Mouse (Mus musculus) liver, adult 2 months (tissue): ENCODE results near the gene Borcs6. TPM values are rescaled to one million over a fixed set of nuclear protein-coding genes. Genes with fewer than 3 reads are reported as not detected.

Experiments used
- DNase-seq: peaks from one replicate; pipeline ENCODE4 v3.0.0-alpha.2; 2011; ENCODE audit warnings: low read depth, low spot score; ENCODE audit errors: extremely low read depth
- H3K27ac ChIP-seq: fragments of 200-500 bp; replicated peaks from 2 replicates; pipeline ENCODE4 v1.5.1; 2012; ENCODE audit warnings: low read depth, mild to moderate bottlenecking, control low read depth, inconsistent platforms, low read length; ENCODE audit not compliant: insufficient read depth
- H3K27me3 ChIP-seq: fragments of 200-500 bp; 2 replicates; pipeline ENCODE4 v1.6.1; 2012; ENCODE audit warnings: mild to moderate bottlenecking, moderate library complexity, low read length, inconsistent platforms; ENCODE audit not compliant: control insufficient read depth, insufficient read depth
- H3K36me3 ChIP-seq: fragments of 200-500 bp; 2 replicates; pipeline ENCODE4 v1.6.1; 2012; ENCODE audit warnings: low read length, inconsistent platforms; ENCODE audit not compliant: control insufficient read depth, insufficient read depth
- H3K4me1 ChIP-seq: fragments of 200-500 bp; 2 replicates; pipeline ENCODE4 v1.6.1; 2011; ENCODE audit warnings: low read length; ENCODE audit not compliant: control insufficient read depth, insufficient read depth
- H3K4me3 ChIP-seq: fragments of 200-500 bp; 2 replicates; pipeline ENCODE4 v1.5.1; 2011; ENCODE audit warnings: low read depth, mild to moderate bottlenecking, control low read depth, low read length, moderate library complexity; ENCODE audit not compliant: insufficient read depth
- H3K79me2 ChIP-seq: fragments of 200-500 bp; 2 replicates; pipeline ENCODE4 v1.6.1; 2012; ENCODE audit warnings: inconsistent platforms, mild to moderate bottlenecking, low read length, moderate library complexity; ENCODE audit not compliant: control insufficient read depth, insufficient read depth
- H3K9ac ChIP-seq: fragments of 200-500 bp; 2 replicates; pipeline ENCODE4 v1.6.1; 2012; ENCODE audit warnings: low read depth, mild to moderate bottlenecking, control low read depth, inconsistent platforms, low read length
- CTCF ChIP-seq: fragments of 200-500 bp; IDR thresholded peaks from 2 replicates; pipeline ENCODE4 v1.5.1; 2011; ENCODE audit warnings: low read depth, low read length, control low read depth
- POLR2A ChIP-seq: fragments of 200-500 bp; IDR thresholded peaks from 2 replicates; pipeline ENCODE4 v1.6.1; 2011; ENCODE audit warnings: low read length, control low read depth; ENCODE audit not compliant: insufficient read depth; ENCODE audit errors: extremely low read depth
- WGBS: fragments of 180-500 bp; shearing (Covaris S2); methylation state at CpG from one replicate; pipeline ENCODE4 v1.1.7; 2018; 5-methylcytosine and 5-hydroxymethylcytosine counted together
- polyA plus RNA-seq: library from polyadenylated mRNA; depleted of rRNA; stranded (reverse); fragments of >200 nt; gene quantifications from 2 replicates; pipeline ENCODE4 v1.2.3, GENCODE M21; 2012
- total RNA-seq: library from RNA; depleted of rRNA; stranded (reverse); fragments of >200 nt; gene quantifications from 2 replicates; pipeline ENCODE4 v1.2.3, GENCODE M21; 2014

Gene Borcs6
- total and polyA plus RNA-seq, 2 experiments: 6.5 to 11.2 TPM

- no peak overlapping the region for H3K27ac ChIP-seq
- H3K4me1 ChIP-seq: peaks cover 19% of the 10 kb centered on the region
- H3K9ac ChIP-seq: peak overlapping the region; percentile 91; the same call in 1 of the 2 replicates
- no peak for DNase-seq
- H3K79me2 ChIP-seq: no peaks in the 10 kb centered on the region
- H3K4me3 ChIP-seq: no peak overlapping the region; the same call in 1 of the 2 replicates
- H3K27me3 ChIP-seq: no peaks in the 10 kb centered on the region
- WGBS: 55% methylated on average over 17 of the region's 17 CpGs
- TF ChIP-seq POLR2A (no peak), CTCF (no peak)
- no peaks in the 10 kb centered on the region for H3K36me3 ChIP-seq
These were observed 1.9 kb downstream of the Borcs6 start for GRCm38 (mm10) chr11:69061255-69061912.

GRCm38 (mm10) chr11:69062194-69062760 lies 2.8 kb downstream of the Borcs6 start:
- no peaks in the 10 kb centered on the region for H3K79me2 ChIP-seq
- no peak for TF ChIP-seq POLR2A
- no peak for TF ChIP-seq CTCF
- peaks cover 20% of the 10 kb centered on the region for H3K4me1 ChIP-seq
- H3K27me3 ChIP-seq: no peaks in the 10 kb centered on the region
- H3K4me3 ChIP-seq: peak overlapping the region; percentile 29
- 1% methylated on average over 17 of the region's 17 CpGs for whole genome bisulfite sequencing
- H3K27ac ChIP-seq: 0 out of 2 replicates have a peak overlapping the region, but pooled peaks have one; percentile 27
- no peak overlapping the region for H3K9ac ChIP-seq
- DNase-seq: peak; percentile 63
- H3K36me3 ChIP-seq: no peaks in the 10 kb centered on the region

GRCm38 (mm10) chr11:69062761-69063224 lies 3.3 kb downstream of the Borcs6 start:
- Histone ChIP-seq H3K36me3 (no peaks in the 10 kb centered on the region), H3K79me2 (no peaks in the 10 kb centered on the region), H3K27me3 (no peaks in the 10 kb centered on the region), H3K4me1 (peaks cover 23% of the 10 kb centered on the region), H3K27ac (peak overlapping the region; percentile 86), H3K4me3 (peak overlapping the region; percentile 63), H3K9ac (peak overlapping the region; percentile 77)
- WGBS: under 1% methylated on average over 19 of the region's 19 CpGs
- peak; percentile 97 for DNase-seq
- no peak for TF ChIP-seq CTCF
- TF ChIP-seq POLR2A: no peak

- no peaks in the 10 kb centered on the region for H3K36me3 ChIP-seq
- H3K27ac ChIP-seq: peak overlapping the region; percentile 86
- peaks cover 20% of the 10 kb centered on the region for H3K4me1 ChIP-seq
- peak; percentile 43 for DNase-seq
- peak overlapping the region; percentile 63 for H3K4me3 ChIP-seq
- no peaks in the 10 kb centered on the region for H3K79me2 ChIP-seq
- TF ChIP-seq POLR2A: no peak
- no peak for TF ChIP-seq CTCF
- H3K27me3 ChIP-seq: no peaks in the 10 kb centered on the region
- WGBS: 1% methylated on average over 31 of the region's 31 CpGs
- H3K9ac ChIP-seq: peak overlapping the region; percentile 69
These were observed 4.1 kb downstream of the Borcs6 start for GRCm38 (mm10) chr11:69063413-69064201.

GRCm38 (mm10) chr11:69064259-69065133 lies 5.0 kb downstream of the Borcs6 start:
- WGBS: 75% methylated on average over 9 of the region's 9 CpGs
- Histone ChIP-seq H3K9ac (no peak overlapping the region), H3K27ac (no peak overlapping the region), H3K36me3 (no peaks in the 10 kb centered on the region), H3K27me3 (no peaks in the 10 kb centered on the region), H3K79me2 (no peaks in the 10 kb centered on the region), H3K4me1 (peaks cover 20% of the 10 kb centered on the region), H3K4me3 (no peak overlapping the region)
- TF ChIP-seq POLR2A (no peak), CTCF (no peak)
- DNase-seq: no peak
